In genomic region chr1:179517713-179518465, GRCm38 (mm10) we compare ENCODE assay signal across 1 mouse cellular context.
TF ChIP-seq lines count a peak whose summit lies in the region.

Smyd3 (minus strand) TSS chr1:179518041.

TF ChIP-seq in MEL, 35 proteins besides CTCF, POLR2A, EP300 and RAD21 (continued from another document):
- TF ChIP-seq POLR2AphosphoS2 (IDR thresholded peaks at IDR 0.05; ENCODE audit: low read length) (peak; percentile 86), MAX (IDR thresholded peaks at IDR 0.05; ENCODE audit: low read length) (no peak), TCF12 (IDR thresholded peaks at IDR 0.05; ENCODE audit: low read depth, low read length) (peak; percentile 6; the same call in 1 of the 2 replicates), RCOR1 (IDR thresholded peaks at IDR 0.05; ENCODE audit: low read depth, low read length) (no peak), ZMIZ1 (IDR thresholded peaks at IDR 0.05; ENCODE audit: low read depth, low read length) (peak; percentile 46; the same call in 1 of the 2 replicates), ZC3H11A (IDR thresholded peaks at IDR 0.05; ENCODE audit: low read depth, low read length) (no peak), USF1 (IDR thresholded peaks at IDR 0.05; ENCODE audit: low read depth, low read length) (no peak)
